Mouse (Mus musculus) c-Kit-positive CD71-positive TER-119-negative erythroid progenitor cells, embryonic 14.5 days (primary cell): Measurements from ENCODE around the gene Gm20458.

ENCODE experiments used
- DNase-seq: peaks from one replicate; pipeline ENCODE4 v3.0.0-alpha.2; 2013; ENCODE audit warnings: low read depth

Gm20458 gene

GRCm38 (mm10) chr2:164537003-164537402 lies 76.2 kb downstream of the Gm20458 start:
- no peak for DNase-seq
